Mouse (Mus musculus) hindbrain, embryonic 14.5 days (tissue): ENCODE measurements around the gene Gm5767. TPM values are rescaled to one million over a fixed set of nuclear protein-coding genes. Genes with fewer than 3 reads are reported as not detected.

Source experiments
- ATAC-seq: fragments of 200-750 bp; cut with Nextera tagmentation; 2 replicates; pipeline ENCODE4 v1.8.0; 2017; ENCODE audit warnings: moderate number of reproducible peaks, mild to moderate bottlenecking, moderate TSS enrichment, moderate library complexity; ENCODE audit not compliant: low FRiP score
- DNase-seq: peaks from one replicate; pipeline ENCODE4 v3.0.0-alpha.2; 2015; ENCODE audit warnings: low spot score
- H3K27ac ChIP-seq: fragments of 300-500 bp; sonication (generic); 2 replicates; pipeline ENCODE4 v1.5.1; 2014; ENCODE audit warnings: mild to moderate bottlenecking, moderate library complexity
- H3K27me3 ChIP-seq: fragments of 300-500 bp; sonication (generic); 2 replicates; pipeline ENCODE4 v1.6.1; 2014; ENCODE audit warnings: mild to moderate bottlenecking, low read length, mixed read lengths; ENCODE audit not compliant: control insufficient read depth, insufficient read depth
- H3K36me3 ChIP-seq: fragments of 300-500 bp; sonication (generic); replicated peaks from 2 replicates; pipeline ENCODE4 v1.6.1; 2014; ENCODE audit not compliant: control insufficient read depth, insufficient read depth
- H3K4me1 ChIP-seq: fragments of 300-500 bp; sonication (generic); replicated peaks from 2 replicates; pipeline ENCODE4 v1.6.1; 2014; ENCODE audit warnings: antibody characterized with exemption, low read length, mixed read lengths; ENCODE audit not compliant: control insufficient read depth, insufficient read depth
- H3K4me2 ChIP-seq: fragments of 300-500 bp; sonication (generic); replicated peaks from 2 replicates; pipeline ENCODE4 v1.6.1; 2014; ENCODE audit warnings: mild to moderate bottlenecking, moderate library complexity
- H3K4me3 ChIP-seq: fragments of 300-500 bp; sonication (generic); replicated peaks from 2 replicates; pipeline ENCODE4 v1.5.1; 2014; ENCODE audit warnings: mild to moderate bottlenecking, low read length
- H3K9ac ChIP-seq: fragments of 300-500 bp; sonication (generic); 2 replicates; pipeline ENCODE4 v1.6.1; 2014
- H3K9me3 ChIP-seq: fragments of 300-500 bp; sonication (generic); 2 replicates; pipeline ENCODE4 v1.6.1; 2016; ENCODE audit warnings: low read length; ENCODE audit not compliant: control insufficient read depth
- WGBS: fragments of 180-500 bp; shearing (Covaris S2); extraction: QIAGEN DNeasy Blood & Tissue Kit; methylation state at CpG from one replicate; pipeline ENCODE4 v1.1.7; 2014; 5-methylcytosine and 5-hydroxymethylcytosine counted together
- polyA plus RNA-seq: library from polyadenylated mRNA; unstranded; fragments of >200 nt; fragmentation: Nextera tagmentation; extraction: Ambion mirVana; gene quantifications from 2 replicates; pipeline ENCODE4 v1.2.1, GENCODE M21; 2014

Gene Gm5767
- polyA plus RNA-seq, 1 experiment from 2014 or later: 0.35 TPM

- H3K27ac ChIP-seq: no peak overlapping the region
- H3K4me3 ChIP-seq: no peak overlapping the region
- no peak overlapping the region for H3K4me2 ChIP-seq
- no peaks in the 10 kb centered on the region for H3K9me3 ChIP-seq
- no peaks in the 10 kb centered on the region for H3K27me3 ChIP-seq
- no peak overlapping the region for H3K9ac ChIP-seq
- 87% methylated on average over 6 of the region's 6 CpGs for WGBS
- H3K36me3 ChIP-seq: peaks cover 86% of the 10 kb centered on the region
- no peak for ATAC-seq
- no peak for DNase-seq
- no peaks in the 10 kb centered on the region for H3K4me1 ChIP-seq
These were observed 25.5 kb upstream of the Gm5767 start for GRCm38 (mm10) chr16:8655108-8655507.

GRCm38 (mm10) chr16:8655599-8655998 lies 25.0 kb upstream of the Gm5767 start:
- H3K4me2 ChIP-seq: no peak overlapping the region
- DNase-seq (no peak), ATAC-seq (no peak)
- 82% methylated on average over 9 of the region's 9 CpGs for WGBS
- H3K27me3 ChIP-seq: no peaks in the 10 kb centered on the region
- no peaks in the 10 kb centered on the region for H3K9me3 ChIP-seq
- H3K4me1 ChIP-seq: no peaks in the 10 kb centered on the region
- no peak overlapping the region for H3K27ac ChIP-seq
- H3K4me3 ChIP-seq: no peak overlapping the region
- H3K9ac ChIP-seq: no peak overlapping the region
- H3K36me3 ChIP-seq: peaks cover 86% of the 10 kb centered on the region

GRCm38 (mm10) chr16:8656256-8656655 lies 24.3 kb upstream of the Gm5767 start:
- no peak for DNase-seq
- Histone ChIP-seq H3K4me1 (no peaks in the 10 kb centered on the region), H3K4me3 (no peak overlapping the region), H3K4me2 (no peak overlapping the region), H3K9ac (no peak overlapping the region), H3K27me3 (no peaks in the 10 kb centered on the region), H3K36me3 (peaks cover 86% of the 10 kb centered on the region), H3K27ac (no peak overlapping the region), H3K9me3 (no peaks in the 10 kb centered on the region)
- ATAC-seq: no peak
- WGBS: 89% methylated on average over 2 of the region's 2 CpGs

- no peak for ATAC-seq
- Histone ChIP-seq H3K36me3 (peaks cover 87% of the 10 kb centered on the region), H3K27ac (no peak overlapping the region), H3K4me1 (no peaks in the 10 kb centered on the region), H3K4me3 (no peak overlapping the region), H3K9ac (no peak overlapping the region), H3K27me3 (no peaks in the 10 kb centered on the region), H3K4me2 (no peak overlapping the region), H3K9me3 (no peaks in the 10 kb centered on the region)
- no peak for DNase-seq
- 87% methylated on average over 4 of the region's 4 CpGs for WGBS
These were observed 22.2 kb upstream of the Gm5767 start for GRCm38 (mm10) chr16:8658349-8658748.

GRCm38 (mm10) chr16:8658764-8659163 lies 21.8 kb upstream of the Gm5767 start:
- H3K9me3 ChIP-seq: no peaks in the 10 kb centered on the region
- H3K4me3 ChIP-seq: no peak overlapping the region
- H3K9ac ChIP-seq: no peak overlapping the region
- 85% methylated on average over 4 of the region's 4 CpGs for WGBS
- no peaks in the 10 kb centered on the region for H3K27me3 ChIP-seq
- DNase-seq (no peak), ATAC-seq (no peak)
- peaks cover 91% of the 10 kb centered on the region for H3K36me3 ChIP-seq
- no peaks in the 10 kb centered on the region for H3K4me1 ChIP-seq
- no peak overlapping the region for H3K27ac ChIP-seq
- H3K4me2 ChIP-seq: no peak overlapping the region

- H3K36me3 ChIP-seq: peaks cover 63% of the 10 kb centered on the region
- no peak overlapping the region for H3K27ac ChIP-seq
- peaks cover 23% of the 10 kb centered on the region for H3K4me1 ChIP-seq
- no peaks in the 10 kb centered on the region for H3K9me3 ChIP-seq
- DNase-seq: no peak
- no peak overlapping the region for H3K9ac ChIP-seq
- no peak for ATAC-seq
- H3K4me2 ChIP-seq: no peak overlapping the region
- WGBS: 81% methylated on average over 1 of the region's 2 CpGs
- H3K27me3 ChIP-seq: no peaks in the 10 kb centered on the region
- no peak overlapping the region for H3K4me3 ChIP-seq
These were observed 17.5 kb upstream of the Gm5767 start for GRCm38 (mm10) chr16:8663022-8663421.

- H3K4me2 ChIP-seq: no peak overlapping the region
- DNase-seq: no peak
These were observed 16.7 kb upstream of the Gm5767 start for GRCm38 (mm10) chr16:8663606-8664539.

GRCm38 (mm10) chr16:8665367-8665766 lies 15.2 kb upstream of the Gm5767 start:
- H3K4me1 ChIP-seq: peaks cover 44% of the 10 kb centered on the region
- WGBS: 83% methylated on average over 5 of the region's 5 CpGs
- H3K9me3 ChIP-seq: no peaks in the 10 kb centered on the region
- H3K27me3 ChIP-seq: no peaks in the 10 kb centered on the region
- H3K4me3 ChIP-seq: no peak overlapping the region
- DNase-seq: no peak
- no peak for ATAC-seq
- no peak overlapping the region for H3K9ac ChIP-seq
- peaks cover 39% of the 10 kb centered on the region for H3K36me3 ChIP-seq
- no peak overlapping the region for H3K27ac ChIP-seq
- H3K4me2 ChIP-seq: no peak overlapping the region

More at GRCm38 (mm10) chr16:8663606-8664539, 16.7 kb upstream of the Gm5767 start:
- Histone ChIP-seq H3K27ac (no peak overlapping the region), H3K4me1 (peaks cover 31% of the 10 kb centered on the region), H3K9ac (no peak overlapping the region), H3K27me3 (no peaks in the 10 kb centered on the region), H3K36me3 (peaks cover 54% of the 10 kb centered on the region), H3K9me3 (no peaks in the 10 kb centered on the region), H3K4me3 (no peak overlapping the region)
- ATAC-seq: no peak
- WGBS: 78% methylated on average over 24 of the region's 24 CpGs

- Histone ChIP-seq H3K4me3 (no peak overlapping the region), H3K27ac (no peak overlapping the region), H3K9ac (peak overlapping the region; percentile 8; the same call in 1 of the 2 replicates), H3K9me3 (no peaks in the 10 kb centered on the region), H3K36me3 (peaks cover 29% of the 10 kb centered on the region), H3K4me2 (no peak overlapping the region), H3K27me3 (no peaks in the 10 kb centered on the region), H3K4me1 (peaks cover 50% of the 10 kb centered on the region)
- WGBS: 73% methylated on average over 2 of the region's 2 CpGs
- DNase-seq: no peak
- no peak for ATAC-seq
These were observed 14.1 kb upstream of the Gm5767 start for GRCm38 (mm10) chr16:8666452-8666851.
